Mouse (Mus musculus) liver, adult 2 months (tissue): Measurements from ENCODE around the gene Trim17.

Experiments
- CTCF ChIP-seq: fragments of 200-500 bp; IDR thresholded peaks from 2 replicates; pipeline ENCODE4 v1.5.1; 2011; ENCODE audit warnings: low read depth, low read length, control low read depth
- POLR2A ChIP-seq: fragments of 200-500 bp; IDR thresholded peaks from 2 replicates; pipeline ENCODE4 v1.6.1; 2011; ENCODE audit warnings: low read length, control low read depth; ENCODE audit not compliant: insufficient read depth; ENCODE audit errors: extremely low read depth

DNA sequence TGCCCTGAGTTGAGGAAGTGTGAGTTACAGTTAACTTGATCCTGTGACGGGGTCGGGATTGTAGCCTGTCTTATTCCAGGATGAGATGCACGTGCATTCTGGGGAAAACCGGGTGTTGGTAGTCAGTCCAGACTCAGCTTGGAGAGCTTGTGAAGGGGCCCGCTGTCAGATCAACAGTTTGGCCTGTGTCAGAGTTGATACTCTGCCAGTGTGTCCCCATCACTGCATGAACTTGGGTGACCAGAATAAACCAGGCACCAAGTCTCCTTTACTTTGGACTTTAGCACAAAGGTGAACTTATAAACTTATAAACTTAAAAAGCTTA is 24.2 kb downstream of the Trim17 start:
- TF ChIP-seq CTCF (no peak), POLR2A (no peak)
